Mouse (Mus musculus) erythroblast, embryonic 14.5 days (primary cell): ENCODE data around the gene Plpp2.

ENCODE experiments used
- GATA1 ChIP-seq: IDR thresholded peaks from 2 replicates; pipeline ENCODE4 v1.6.1; 2012; ENCODE audit warnings: low read length, inconsistent platforms, mixed read lengths
- TAL1 ChIP-seq: IDR thresholded peaks from 3 replicates; pipeline ENCODE4 v1.6.1; 2012; ENCODE audit warnings: low read length, inconsistent platforms, mixed read lengths

DNA sequence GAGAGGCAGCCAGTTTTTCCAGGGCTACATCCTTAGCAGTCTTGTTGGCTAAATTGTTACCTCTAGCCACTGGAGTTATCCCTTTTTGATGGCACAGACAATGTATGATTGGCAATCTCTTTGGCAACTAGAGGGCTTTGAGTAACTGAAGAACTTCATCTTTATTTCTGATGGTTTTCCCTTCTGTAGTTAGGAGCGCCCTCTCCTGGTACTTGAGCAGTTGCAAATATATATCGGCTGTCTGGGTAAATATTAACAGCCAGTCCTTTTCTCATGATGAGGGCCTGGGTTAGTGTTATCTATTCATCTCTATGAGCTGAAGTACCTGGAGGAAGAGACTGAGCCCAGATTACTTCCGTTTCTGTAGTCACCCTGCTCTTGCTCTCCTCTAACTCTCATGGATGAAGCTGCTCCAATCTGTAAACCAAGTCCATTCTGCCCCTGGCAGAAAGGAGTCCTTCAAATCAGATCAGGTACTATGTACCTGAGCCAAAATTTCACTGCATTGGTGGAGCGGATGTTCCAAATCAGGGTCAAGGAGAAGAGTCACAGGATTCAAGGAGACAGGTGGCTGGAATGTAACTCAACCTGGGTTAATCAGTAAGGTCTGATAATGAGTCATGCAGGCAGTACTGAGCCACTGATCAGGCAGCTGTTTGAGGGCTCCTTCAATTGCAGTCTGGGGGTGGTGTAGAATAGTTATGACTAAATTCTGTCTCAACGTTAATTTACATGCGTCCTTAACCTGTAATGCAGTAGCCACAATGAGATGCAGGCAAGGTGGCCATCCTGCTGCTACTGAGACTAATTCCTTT lies 30.6 kb downstream of the Plpp2 start:
- no peak for TF ChIP-seq GATA1
- no peak for TF ChIP-seq TAL1
